Mouse (Mus musculus) forebrain, embryonic 10.5 days (tissue): ENCODE results near the gene Hnrnpf. TPM values are rescaled to one million over a fixed set of nuclear protein-coding genes. Genes with fewer than 3 reads are reported as not detected.

Experiments
- microRNA-seq: library from miRNA; unstranded; fragments of <30 nt; microRNA quantifications from one replicate; pipeline ENCODE4, GENCODE M21; 2017
- polyA plus RNA-seq: library from polyadenylated mRNA; unstranded; fragments of >200 nt; fragmentation: Nextera tagmentation; extraction: Ambion mirVana; gene quantifications from 2 replicates; pipeline ENCODE4 v1.2.1, GENCODE M21; 2016

The Hnrnpf gene
- polyA plus RNA-seq, 1 experiment from 2014 or later, result 890 TPM

Small RNA genes within 50 kb of the gene (microRNA-seq; reads per million reads assigned to microRNA genes)
- not detected for gene Gm25535

Other genes with a start within 250 kb of the Hnrnpf start
- 91.1 and 97.4 TPM in 2 replicates for gene Zfp637, start 59.1 kb upstream of the Hnrnpf start, polyA plus RNA-seq
- 13.6 and 14.8 TPM in 2 replicates for gene Zfp239, start 38.2 kb upstream of the Hnrnpf start, polyA plus RNA-seq
- 2.0 and 2.5 TPM in 2 replicates for gene Fxyd4, start 37.4 kb downstream of the Hnrnpf start, polyA plus RNA-seq
- 0.22 TPM in 1 of 2 replicates, not detected in the other for gene Rasgef1a, start 111.1 kb downstream of the Hnrnpf start, polyA plus RNA-seq
- 6.1 and 6.6 TPM in 2 replicates for gene Csgalnact2, start 238.8 kb downstream of the Hnrnpf start, polyA plus RNA-seq